Mouse (Mus musculus) lung, embryonic 14.5 days (tissue): ENCODE measurements around the gene Plpp1. TPM values are rescaled to one million over a fixed set of nuclear protein-coding genes. Genes with fewer than 3 reads are reported as not detected.

Source experiments
- ATAC-seq: fragments of 200-750 bp; cut with Nextera tagmentation; 2 replicates; pipeline ENCODE4 v1.8.0; 2017; ENCODE audit warnings: mild to moderate bottlenecking, moderate TSS enrichment, moderate library complexity; ENCODE audit not compliant: insufficient read depth
- DNase-seq: peaks from one replicate; pipeline ENCODE4 v3.0.0-alpha.2; 2015
- H3K27ac ChIP-seq: fragments of 300-500 bp; sonication (generic); 2 replicates; pipeline ENCODE4 v1.5.1; 2014; ENCODE audit warnings: low read depth, mild to moderate bottlenecking, moderate library complexity
- H3K27me3 ChIP-seq: fragments of 300-500 bp; sonication (generic); 2 replicates; pipeline ENCODE4 v1.6.1; 2014; ENCODE audit warnings: low read length, control low read depth; ENCODE audit not compliant: insufficient read depth
- H3K36me3 ChIP-seq: fragments of 300-500 bp; sonication (generic); 2 replicates; pipeline ENCODE4 v1.6.1; 2014; ENCODE audit warnings: control low read depth; ENCODE audit not compliant: insufficient read depth
- H3K4me1 ChIP-seq: fragments of 300-500 bp; sonication (generic); 2 replicates; pipeline ENCODE4 v1.6.1; 2014; ENCODE audit warnings: antibody characterized with exemption, control low read depth; ENCODE audit not compliant: insufficient read depth
- H3K4me2 ChIP-seq: fragments of 300-500 bp; sonication (generic); 2 replicates; pipeline ENCODE4 v1.6.1; 2014; ENCODE audit warnings: mild to moderate bottlenecking
- H3K4me3 ChIP-seq: fragments of 300-500 bp; sonication (generic); 2 replicates; pipeline ENCODE4 v1.5.1; 2014; ENCODE audit warnings: low read depth, low read length
- H3K9ac ChIP-seq: fragments of 300-500 bp; sonication (generic); 2 replicates; pipeline ENCODE4 v1.6.1; 2014
- H3K9me3 ChIP-seq: fragments of 300-500 bp; sonication (generic); 2 replicates; pipeline ENCODE4 v1.6.1; 2016; ENCODE audit warnings: low read depth, low read length, control low read depth
- CTCF ChIP-seq: IDR thresholded peaks from 2 replicates; pipeline ENCODE4 v1.5.1; 2016; ENCODE audit warnings: antibody characterized with exemption, low read depth
- WGBS: fragments of 180-500 bp; shearing (Covaris S2); extraction: QIAGEN DNeasy Blood & Tissue Kit; methylation state at CpG from one replicate; pipeline ENCODE4 v1.1.7; 2014; 5-methylcytosine and 5-hydroxymethylcytosine counted together
- polyA plus RNA-seq: library from polyadenylated mRNA; unstranded; fragments of >200 nt; fragmentation: Nextera tagmentation; extraction: Ambion mirVana; gene quantifications from 2 replicates; pipeline ENCODE4 v1.2.1, GENCODE M21; 2014

The Plpp1 gene
- polyA plus RNA-seq, 1 experiment from 2014 or later: 52.7 TPM

GRCm38 (mm10) chr13:112832589-112832988, 32.0 kb downstream of the Plpp1 start:
- no peak for DNase-seq
- 18% methylated on average over 2 of the region's 2 CpGs for WGBS

DNA sequence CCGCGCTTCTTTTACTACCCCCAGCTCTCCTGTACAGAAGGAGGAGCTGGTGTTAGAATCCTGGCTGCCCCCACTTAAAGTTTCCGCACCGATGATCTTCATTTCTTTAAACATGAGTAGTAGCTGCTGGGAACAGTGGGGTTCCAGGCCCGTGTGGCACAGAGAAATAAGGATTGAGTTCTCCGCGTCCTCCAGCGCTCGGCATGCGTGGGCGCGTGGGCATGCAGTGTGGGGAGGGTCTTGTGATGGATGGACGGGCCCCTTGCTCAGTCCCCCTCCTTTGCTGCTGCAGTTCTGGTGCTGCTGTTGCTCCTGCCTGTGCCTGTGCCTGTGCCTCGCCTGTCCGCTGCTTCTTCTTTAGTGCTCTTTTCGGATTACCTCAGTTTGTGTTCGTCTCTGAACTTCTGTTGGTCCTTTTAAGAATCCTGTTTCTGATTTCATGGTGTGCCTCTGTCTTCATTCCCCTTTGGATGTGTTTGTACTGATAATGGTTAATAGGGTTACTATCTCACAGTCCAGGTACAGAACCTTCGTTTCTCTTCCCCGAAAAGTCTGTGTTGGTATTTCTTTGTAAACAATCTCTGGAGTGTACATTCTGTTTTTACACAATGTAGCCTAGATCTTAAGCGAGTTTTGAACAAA, 32.8 kb downstream of the Plpp1 start:
- ATAC-seq (no peak), DNase-seq (no peak)
- H3K4me1 ChIP-seq: no peaks in the 10 kb centered on the region; the same call in 1 of the 2 replicates
- 63% methylated on average over 20 of the region's 20 CpGs for WGBS
- H3K4me2 ChIP-seq: no peak overlapping the region
- no peak overlapping the region for H3K9ac ChIP-seq
- no peaks in the 10 kb centered on the region for H3K9me3 ChIP-seq
- no peaks in the 10 kb centered on the region for H3K27me3 ChIP-seq
- no peak overlapping the region for H3K4me3 ChIP-seq
- H3K27ac ChIP-seq: no peak overlapping the region
- H3K36me3 ChIP-seq: no peaks in the 10 kb centered on the region
- no peak for TF ChIP-seq CTCF

More at GRCm38 (mm10) chr13:112832589-112832988, 32.0 kb downstream of the Plpp1 start:
- H3K9me3 ChIP-seq: no peaks in the 10 kb centered on the region
- no peaks in the 10 kb centered on the region; the same call in 1 of the 2 replicates for H3K4me1 ChIP-seq
- no peak for ATAC-seq
- H3K4me3 ChIP-seq: no peak overlapping the region
- no peaks in the 10 kb centered on the region for H3K36me3 ChIP-seq
- no peak overlapping the region for H3K4me2 ChIP-seq
- no peak for TF ChIP-seq CTCF
- H3K27ac ChIP-seq: no peak overlapping the region
- no peak overlapping the region for H3K9ac ChIP-seq
- H3K27me3 ChIP-seq: no peaks in the 10 kb centered on the region

DNA sequence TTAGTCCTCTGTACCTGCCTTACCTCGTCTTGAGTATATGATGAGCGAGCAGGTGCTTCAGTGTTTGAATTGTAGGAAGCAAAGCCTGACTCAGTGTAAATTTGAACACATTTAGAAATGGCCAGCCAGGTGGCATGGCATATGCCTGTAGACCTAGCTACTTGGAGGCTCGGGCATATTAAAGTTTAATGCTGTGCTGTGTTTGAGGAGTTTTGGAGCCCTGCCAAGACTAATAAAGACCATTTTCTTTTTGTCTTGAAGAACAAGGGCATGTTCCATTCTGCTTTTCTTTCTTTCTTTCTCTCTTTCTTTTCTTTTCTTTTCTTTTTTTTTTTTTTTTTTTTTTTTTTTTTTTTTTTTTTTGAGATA, 33.3 kb downstream of the Plpp1 start:
- WGBS: 51% methylated on average over 3 of the region's 3 CpGs
- Histone ChIP-seq H3K27ac (no peak overlapping the region), H3K4me2 (no peak overlapping the region), H3K4me1 (no peaks in the 10 kb centered on the region; the same call in 1 of the 2 replicates), H3K36me3 (no peaks in the 10 kb centered on the region), H3K9ac (no peak overlapping the region), H3K4me3 (no peak overlapping the region), H3K27me3 (no peaks in the 10 kb centered on the region), H3K9me3 (no peaks in the 10 kb centered on the region)
- no peak for TF ChIP-seq CTCF
- ATAC-seq: no peak
- DNase-seq: peak; percentile 74

DNA sequence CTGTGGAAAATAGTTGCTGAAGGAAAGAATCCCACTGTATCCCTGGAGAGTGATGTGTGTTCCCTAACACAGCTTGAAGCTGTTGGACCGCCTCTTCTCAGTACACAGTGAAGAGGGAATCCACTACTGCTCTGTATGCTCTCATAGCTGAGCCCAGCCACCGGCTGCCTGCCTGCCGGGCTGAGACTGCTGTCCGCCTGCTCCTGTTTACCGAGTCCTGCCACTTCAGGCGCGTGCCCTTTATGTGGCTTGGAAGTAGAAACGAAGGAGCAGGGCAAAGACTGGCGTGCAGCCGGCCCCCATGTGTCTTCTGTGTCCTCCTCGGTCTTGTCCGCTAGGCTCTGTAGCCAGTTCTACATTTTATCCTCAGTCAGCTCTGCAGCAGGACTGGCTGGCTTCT, 34.5 kb downstream of the Plpp1 start:
- H3K27ac ChIP-seq: peak overlapping the region; percentile 24; the same call in 1 of the 2 replicates
- TF ChIP-seq CTCF: no peak
- peak; percentile 44 for DNase-seq
- peak; percentile 84 for ATAC-seq
- no peaks in the 10 kb centered on the region; the same call in 1 of the 2 replicates for H3K4me1 ChIP-seq
- H3K4me2 ChIP-seq: peak overlapping the region; percentile 32; the same call in 1 of the 2 replicates
- WGBS: 29% methylated on average over 12 of the region's 12 CpGs
- no peaks in the 10 kb centered on the region for H3K9me3 ChIP-seq
- H3K4me3 ChIP-seq: no peak overlapping the region
- no peak overlapping the region for H3K9ac ChIP-seq
- H3K27me3 ChIP-seq: no peaks in the 10 kb centered on the region
- H3K36me3 ChIP-seq: no peaks in the 10 kb centered on the region

DNA sequence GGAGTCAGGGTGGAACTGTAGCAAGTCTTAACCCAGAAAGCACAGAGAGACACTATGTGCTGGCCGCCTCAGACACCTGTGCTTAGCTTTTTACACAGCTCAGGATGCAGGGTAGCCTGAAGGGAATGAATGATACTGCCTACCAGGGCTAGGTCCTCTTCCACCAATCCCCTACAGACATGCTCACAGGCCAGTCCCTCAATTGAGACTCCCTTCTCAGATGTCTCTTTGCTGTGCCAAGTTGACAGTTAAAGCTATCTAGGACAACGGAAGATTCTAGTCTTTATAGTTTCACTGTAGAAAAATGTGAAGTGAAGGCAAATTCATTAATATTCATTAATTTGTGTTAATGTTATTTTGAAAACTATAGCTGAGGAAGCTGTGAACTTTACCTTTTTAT, 36.4 kb downstream of the Plpp1 start:
- Histone ChIP-seq H3K4me1 (no peaks in the 10 kb centered on the region; the same call in 1 of the 2 replicates), H3K27ac (no peak overlapping the region), H3K4me2 (no peak overlapping the region), H3K36me3 (no peaks in the 10 kb centered on the region), H3K9ac (no peak overlapping the region), H3K4me3 (no peak overlapping the region), H3K27me3 (no peaks in the 10 kb centered on the region), H3K9me3 (no peaks in the 10 kb centered on the region)
- DNase-seq (no peak), ATAC-seq (no peak)
- no peak for TF ChIP-seq CTCF
- WGBS: 85% methylated on average over 2 of the region's 2 CpGs

DNA sequence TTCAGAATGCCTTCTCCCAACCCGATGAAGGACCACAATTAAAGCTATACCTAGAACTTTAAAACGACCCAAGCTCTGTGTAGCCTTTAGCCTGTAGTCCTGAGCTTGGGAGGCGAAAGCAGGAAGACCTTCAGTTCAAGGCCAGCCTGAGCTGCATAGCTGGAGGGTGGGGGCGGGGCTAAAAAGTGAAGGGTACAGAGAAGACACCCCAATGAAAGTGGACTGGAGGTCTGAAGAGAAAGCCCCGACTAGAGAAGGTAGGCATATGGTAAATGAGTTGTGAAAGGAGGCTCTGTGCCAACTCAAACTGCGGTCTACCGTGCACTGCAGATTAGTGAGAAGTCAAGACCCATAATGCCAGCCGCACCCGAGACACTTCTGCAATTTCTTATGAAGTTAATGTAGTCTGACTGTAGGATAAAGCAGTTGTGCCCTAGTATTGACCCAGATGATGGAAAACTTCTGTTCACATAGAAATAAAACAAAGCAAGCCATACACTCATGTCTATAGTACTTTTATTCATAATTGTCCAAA, 37.1 kb downstream of the Plpp1 start:
- no peak overlapping the region for H3K4me2 ChIP-seq
- H3K4me1 ChIP-seq: no peaks in the 10 kb centered on the region; the same call in 1 of the 2 replicates
- no peak overlapping the region for H3K9ac ChIP-seq
- no peak for TF ChIP-seq CTCF
- H3K27me3 ChIP-seq: no peaks in the 10 kb centered on the region
- H3K27ac ChIP-seq: no peak overlapping the region
- no peak overlapping the region for H3K4me3 ChIP-seq
- ATAC-seq (no peak), DNase-seq (no peak)
- H3K9me3 ChIP-seq: no peaks in the 10 kb centered on the region
- WGBS: 83% methylated on average over 9 of the region's 9 CpGs
- H3K36me3 ChIP-seq: 0 out of 2 replicates have a peak, but pooled peaks cover 4% of the 10 kb centered on the region

- H3K27me3 ChIP-seq: no peaks in the 10 kb centered on the region
- H3K4me3 ChIP-seq: no peak overlapping the region
- no peaks in the 10 kb centered on the region for H3K4me1 ChIP-seq
- TF ChIP-seq CTCF: no peak
- H3K9ac ChIP-seq: no peak overlapping the region
- H3K27ac ChIP-seq: no peak overlapping the region
- no peaks in the 10 kb centered on the region for H3K9me3 ChIP-seq
- ATAC-seq (no peak), DNase-seq (no peak)
- H3K4me2 ChIP-seq: no peak overlapping the region
- WGBS: 90% methylated on average over 6 of the region's 6 CpGs
- H3K36me3 ChIP-seq: 0 out of 2 replicates have a peak, but pooled peaks cover 4% of the 10 kb centered on the region
Observed at GRCm38 (mm10) chr13:112838562-112839232, 38.1 kb downstream of the Plpp1 start.
